Mouse (Mus musculus) embryonic fibroblast, embryonic 13.5 days (primary cell): ENCODE data around the gene Retn.

Source experiments
- CTCF ChIP-seq: IDR thresholded peaks from 2 replicates; pipeline ENCODE4 v1.5.1; 2011; ENCODE audit warnings: mild to moderate bottlenecking, control low read depth, low read length, moderate library complexity, borderline replicate concordance; ENCODE audit not compliant: insufficient read depth
- POLR2A ChIP-seq: IDR thresholded peaks from 2 replicates; pipeline ENCODE4 v1.6.1; 2011; ENCODE audit warnings: low read depth, mild to moderate bottlenecking, control low read depth, low read length, moderate library complexity

DNA sequence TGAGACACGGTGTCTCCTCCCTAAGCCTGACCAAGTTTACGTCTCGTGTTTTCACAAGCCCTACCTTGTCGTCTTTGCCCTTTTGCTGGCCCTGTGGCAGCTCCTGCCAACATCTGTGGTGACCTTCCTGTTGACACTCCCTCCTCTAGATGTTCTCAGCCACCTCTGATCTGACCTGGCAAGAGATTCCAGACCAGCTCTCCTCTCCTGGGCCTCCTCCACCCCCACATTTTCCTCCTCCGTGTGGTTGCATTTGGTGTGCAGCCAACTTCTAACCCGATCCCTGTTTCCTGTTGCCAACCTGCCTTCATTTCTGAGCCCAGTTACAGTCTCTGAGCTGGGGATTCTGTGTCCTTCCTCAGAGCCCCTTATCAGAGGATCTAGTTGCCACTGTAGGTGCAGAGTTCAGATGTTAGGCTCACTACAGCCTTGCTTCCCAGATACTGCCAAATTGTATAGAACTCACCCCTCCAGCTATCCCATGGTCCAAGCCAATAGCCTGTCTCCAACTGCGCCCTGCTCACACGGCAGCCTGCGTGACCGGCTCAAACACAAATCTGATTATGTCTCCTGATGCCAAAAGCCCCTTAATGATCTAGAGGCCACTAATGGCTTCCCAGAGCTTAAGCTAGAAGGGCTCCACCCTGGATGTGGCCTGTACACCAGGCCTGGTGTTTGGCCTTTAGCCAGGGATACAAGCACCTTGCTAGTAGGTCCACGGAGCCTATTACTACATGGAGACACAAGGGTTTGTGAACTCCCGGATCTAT is 46.3 kb upstream of the Retn start:
- TF ChIP-seq CTCF (no peak), POLR2A (no peak)
